Mouse (Mus musculus): ENCODE measurements around the gene Gm3880. TPM values are rescaled to one million over a fixed set of nuclear protein-coding genes. Genes with fewer than 3 reads are reported as not detected.

Gene Gm3880
- polyA plus RNA-seq, 1 experiment, result not detected

DNA sequence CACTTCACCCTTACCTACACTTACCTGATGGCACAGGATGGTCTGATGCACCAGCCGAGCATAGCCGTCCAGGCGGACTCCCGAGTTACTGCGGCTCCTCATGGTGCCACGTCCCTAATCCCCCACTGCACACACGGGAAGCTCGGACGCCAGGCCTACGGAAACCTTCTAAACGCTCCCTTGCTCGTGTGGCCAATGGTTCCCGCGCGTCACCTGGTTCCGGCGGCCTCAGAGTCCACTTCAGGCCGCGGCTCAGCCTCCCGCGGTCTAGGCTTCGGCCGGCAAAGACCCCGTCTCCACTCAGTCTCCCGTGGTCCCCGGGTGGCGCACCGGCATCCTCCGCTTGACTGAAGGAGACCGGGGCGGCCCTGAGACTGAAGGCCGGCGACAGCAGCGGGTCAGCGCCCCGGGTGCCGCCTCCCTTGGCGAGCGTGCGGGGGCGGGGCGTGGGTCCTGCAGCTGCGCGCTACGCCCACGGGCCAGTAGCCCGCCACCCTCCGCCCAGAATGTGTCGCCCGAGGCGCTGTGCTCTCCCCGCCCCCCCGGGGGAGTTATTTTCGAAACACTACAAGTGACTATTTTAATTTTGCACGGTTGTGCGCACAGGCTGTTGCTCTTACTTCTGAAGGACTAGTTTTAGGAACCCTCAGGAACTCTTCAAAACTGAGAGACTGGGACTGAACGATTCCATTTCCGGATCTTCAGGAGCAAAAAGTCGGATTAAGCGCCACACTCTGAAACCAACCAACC, 42.8 kb downstream of the Gm3880 start, which contains the start of gene Phka1:
Gene Phka1 (minus strand): TSS at position 424 of the 750 bp plus-strand sequence.
- TF ChIP-seq CTCF (IDR thresholded peaks at IDR 0.05; ENCODE audit: insufficient read depth, low read length), result no peak
- TF ChIP-seq POLR2A (IDR thresholded peaks at IDR 0.05; ENCODE audit: borderline replicate concordance, extremely low read depth, low read depth, low read length), result peak; percentile 34; the same call in 1 of the 2 replicates
- 25% methylated on average over 60 of the region's 60 CpGs for WGBS
- no peaks in the 10 kb centered on the region for H3K4me1 ChIP-seq (ENCODE audit: control insufficient read depth, insufficient read depth, low read length)
- H3K4me3 ChIP-seq (replicated peaks; ENCODE audit: extremely low read depth, low read depth, low read length), result peak within 1 kb of the TSS; percentile 66
- peak; percentile 78 for DNase-seq

Other genes with a start within 250 kb of the Gm3880 start
- gene Hdac8, start 181.6 kb downstream of the Gm3880 start, polyA plus RNA-seq (2012; rRNA removed), result 3.2 and 4.4 TPM in 2 replicates
- gene Phka1, start 42.7 kb downstream of the Gm3880 start, polyA plus RNA-seq (2012; rRNA removed), result 6.6 and 9.1 TPM in 2 replicates
- gene Gm9112, start 20.7 kb upstream of the Gm3880 start, polyA plus RNA-seq (2012; rRNA removed), result not detected in 2 replicates
- not detected in 2 replicates for gene Dmrtc1b, start 20.9 kb upstream of the Gm3880 start, polyA plus RNA-seq (2012; rRNA removed)
- gene Dmrtc1c1, start 116.0 kb upstream of the Gm3880 start, polyA plus RNA-seq (2012; rRNA removed), result not detected in 2 replicates
- gene Dmrtc1c2, start 167.6 kb upstream of the Gm3880 start, polyA plus RNA-seq (2012; rRNA removed), result not detected in 2 replicates
- gene 1700031F05Rik, start 181.0 kb upstream of the Gm3880 start, polyA plus RNA-seq (2012; rRNA removed), result not detected in 2 replicates
- gene Dmrtc1a, start 221.7 kb upstream of the Gm3880 start, polyA plus RNA-seq (2012; rRNA removed), result 0.53 and 1.2 TPM in 2 replicates
- gene 1700011M02Rik, start 221.9 kb upstream of the Gm3880 start, polyA plus RNA-seq (2012; rRNA removed), result not detected in 2 replicates
- not detected in 2 replicates for gene 1700018G05Rik, start 241.4 kb upstream of the Gm3880 start, polyA plus RNA-seq (2012; rRNA removed)

Measured in lung, adult 2 months (tissue).